Mouse (Mus musculus) heart, embryonic 12.5 days (tissue): ENCODE measurements at regions not wholly inside any gene's neighbourhood (a gene's known extent, or its start where the extent isn't known, plus 50 kb on each side); places are given as distances from the start of the nearest gene placed in this dataset.

ENCODE experiments used
- ATAC-seq: fragments of 200-750 bp; cut with Nextera tagmentation; 2 replicates; pipeline ENCODE4 v1.8.0; 2017; ENCODE audit warnings: moderate TSS enrichment, moderate library complexity; ENCODE audit not compliant: insufficient number of reproducible peaks, low FRiP score
- H3K27ac ChIP-seq: fragments of 300-500 bp; sonication (generic); 2 replicates; pipeline ENCODE4 v1.5.1; 2016; ENCODE audit warnings: mild to moderate bottlenecking, moderate library complexity; ENCODE audit not compliant: poor library complexity, severe bottlenecking
- H3K27me3 ChIP-seq: fragments of 300-500 bp; sonication (generic); replicated peaks from 2 replicates; pipeline ENCODE4 v1.6.1; 2016; ENCODE audit warnings: mild to moderate bottlenecking, moderate library complexity
- H3K36me3 ChIP-seq: fragments of 300-500 bp; sonication (generic); 2 replicates; pipeline ENCODE4 v1.6.1; 2016; ENCODE audit warnings: mild to moderate bottlenecking, moderate library complexity
- H3K4me1 ChIP-seq: fragments of 300-500 bp; sonication (generic); replicated peaks from 2 replicates; pipeline ENCODE4 v1.6.1; 2016; ENCODE audit warnings: mild to moderate bottlenecking
- H3K4me2 ChIP-seq: fragments of 300-500 bp; sonication (generic); 2 replicates; pipeline ENCODE4 v1.6.1; 2016; ENCODE audit warnings: mild to moderate bottlenecking, moderate library complexity
- H3K4me3 ChIP-seq: fragments of 300-500 bp; sonication (generic); 2 replicates; pipeline ENCODE4 v1.5.1; 2016; ENCODE audit warnings: mild to moderate bottlenecking
- H3K9ac ChIP-seq: fragments of 300-500 bp; sonication (generic); 2 replicates; pipeline ENCODE4 v1.6.1; 2016; ENCODE audit warnings: mild to moderate bottlenecking, moderate library complexity
- H3K9me3 ChIP-seq: fragments of 300-500 bp; sonication (generic); replicated peaks from 2 replicates; pipeline ENCODE4 v1.6.1; 2016; ENCODE audit warnings: mild to moderate bottlenecking, moderate library complexity
- WGBS: fragments of 180-500 bp; shearing (Covaris S2); methylation state at CpG from one replicate; pipeline ENCODE4 v1.1.7; 2016; 5-methylcytosine and 5-hydroxymethylcytosine counted together

- Histone ChIP-seq H3K36me3 (no peaks in the 10 kb centered on the region), H3K4me3 (no peak overlapping the region), H3K4me2 (no peak overlapping the region), H3K27me3 (no peaks in the 10 kb centered on the region), H3K27ac (no peak overlapping the region), H3K4me1 (no peaks in the 10 kb centered on the region), H3K9ac (no peak overlapping the region), H3K9me3 (no peaks in the 10 kb centered on the region)
- ATAC-seq = no peak
These were observed 71.9 kb upstream of the Tmem215 start for GRCm38 (mm10) chr4:40400089-40400488.

DNA sequence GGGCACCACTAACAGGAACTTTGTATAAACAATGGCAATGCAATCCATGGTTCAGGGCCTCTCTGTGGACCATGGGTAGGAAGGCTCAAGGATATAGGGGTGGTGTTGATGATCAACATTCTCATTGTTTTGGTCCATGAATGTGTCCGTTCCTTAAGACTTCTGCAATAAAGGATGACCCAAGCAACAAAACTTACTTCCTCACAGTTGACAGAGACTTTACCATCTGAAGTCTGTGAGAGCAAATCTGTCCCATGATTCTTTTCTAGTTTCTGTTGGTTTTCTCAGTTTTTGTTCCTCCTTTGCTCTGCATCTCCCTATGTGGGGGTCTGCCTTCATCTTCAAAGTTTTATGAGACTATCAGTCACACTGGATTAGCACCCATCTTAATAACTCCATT lies 81.8 kb upstream of the Tmem215 start:
- no peaks in the 10 kb centered on the region for H3K36me3 ChIP-seq
- no peak overlapping the region for H3K4me2 ChIP-seq
- no peaks in the 10 kb centered on the region for H3K4me1 ChIP-seq
- H3K9me3 ChIP-seq = no peaks in the 10 kb centered on the region
- no peaks in the 10 kb centered on the region for H3K27me3 ChIP-seq
- WGBS = 70% methylated on average over 1 of the region's 1 CpGs
- no peak overlapping the region for H3K27ac ChIP-seq
- H3K9ac ChIP-seq = no peak overlapping the region
- H3K4me3 ChIP-seq = no peak overlapping the region
- ATAC-seq = no peak

GRCm38 (mm10) chr4:40385284-40385683 lies 86.7 kb upstream of the Tmem215 start:
- H3K4me2 ChIP-seq = no peak overlapping the region
- ATAC-seq = no peak
- H3K4me3 ChIP-seq = no peak overlapping the region

GRCm38 (mm10) chr4:40384704-40385103 lies 87.3 kb upstream of the Tmem215 start:
- Histone ChIP-seq H3K36me3 (no peaks in the 10 kb centered on the region), H3K4me1 (no peaks in the 10 kb centered on the region), H3K27ac (no peak overlapping the region), H3K4me3 (no peak overlapping the region), H3K9me3 (no peaks in the 10 kb centered on the region), H3K9ac (no peak overlapping the region), H3K4me2 (no peak overlapping the region), H3K27me3 (no peaks in the 10 kb centered on the region)
- no peak for ATAC-seq
- WGBS = 82% methylated on average over 3 of the region's 3 CpGs

More at GRCm38 (mm10) chr4:40385284-40385683, 86.7 kb upstream of the Tmem215 start:
- 85% methylated on average over 9 of the region's 9 CpGs for WGBS
- H3K36me3 ChIP-seq = no peaks in the 10 kb centered on the region
- H3K27me3 ChIP-seq = no peaks in the 10 kb centered on the region
- H3K4me1 ChIP-seq = no peaks in the 10 kb centered on the region
- no peak overlapping the region for H3K27ac ChIP-seq
- H3K9ac ChIP-seq = no peak overlapping the region
- H3K9me3 ChIP-seq = no peaks in the 10 kb centered on the region

DNA sequence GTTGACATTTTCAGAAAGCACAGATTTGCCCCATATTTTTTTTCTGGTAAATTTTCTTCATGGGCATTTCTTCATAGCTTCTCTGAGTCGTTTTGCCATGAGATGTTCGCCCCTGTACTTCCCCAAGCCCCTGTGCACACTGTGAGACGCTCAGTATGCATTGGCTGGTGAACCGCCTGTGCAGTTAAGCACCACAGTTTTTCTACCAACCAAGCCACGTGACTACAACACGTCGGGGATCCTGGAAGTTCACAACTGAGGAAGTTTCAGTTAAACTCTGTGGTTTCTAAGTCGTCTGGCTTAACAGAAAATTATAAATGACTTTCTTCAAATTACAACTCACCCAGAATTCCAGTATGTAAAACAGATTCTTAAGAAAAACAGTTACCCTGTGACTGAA lies 91.7 kb upstream of the Tmem215 start:
- Histone ChIP-seq H3K4me3 (no peak overlapping the region), H3K9ac (no peak overlapping the region), H3K36me3 (no peaks in the 10 kb centered on the region), H3K9me3 (no peaks in the 10 kb centered on the region), H3K27ac (no peak overlapping the region), H3K4me1 (no peaks in the 10 kb centered on the region), H3K4me2 (no peak overlapping the region), H3K27me3 (no peaks in the 10 kb centered on the region; the same call in 1 of the 2 replicates)
- no peak for ATAC-seq
- WGBS = 72% methylated on average over 8 of the region's 8 CpGs

DNA sequence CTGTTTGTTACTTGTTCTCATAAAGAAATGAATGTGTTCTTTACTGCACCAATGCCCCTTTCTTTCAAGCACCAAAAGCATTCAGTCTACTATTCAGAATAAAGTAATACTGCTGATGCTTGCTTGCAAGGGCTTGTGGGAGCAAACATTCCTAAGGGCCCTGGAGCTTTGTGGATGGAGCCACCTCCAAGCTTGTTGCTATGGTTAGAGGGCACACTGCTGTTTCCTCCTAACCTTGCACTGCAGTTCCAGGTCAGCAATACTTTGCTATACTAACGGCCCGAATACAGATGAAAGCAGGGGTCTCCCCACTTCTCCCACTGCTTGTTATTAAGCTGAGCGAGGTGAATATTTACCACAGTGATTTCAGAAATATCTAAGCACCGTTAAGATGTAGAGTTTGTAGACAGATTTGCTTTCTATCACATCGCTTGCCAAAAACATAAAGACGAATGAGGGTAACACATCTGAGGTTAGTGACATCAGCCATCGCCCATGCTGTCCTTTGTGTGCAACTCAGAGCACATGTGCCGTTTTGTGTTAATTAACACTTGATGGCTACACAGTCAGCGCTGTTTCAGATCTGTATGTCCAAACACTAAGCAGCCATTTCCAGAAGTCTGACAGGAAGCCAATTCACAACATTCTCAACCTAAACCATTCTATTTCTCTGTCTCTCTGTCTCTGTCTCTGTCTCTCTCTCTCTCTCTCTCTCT lies 96.4 kb upstream of the Ndufb6 start:
- no peak for ATAC-seq
- WGBS = 79% methylated on average over 9 of the region's 9 CpGs
- Histone ChIP-seq H3K27ac (no peak overlapping the region), H3K4me1 (no peaks in the 10 kb centered on the region), H3K36me3 (no peaks in the 10 kb centered on the region), H3K27me3 (no peaks in the 10 kb centered on the region; the same call in 1 of the 2 replicates), H3K4me3 (no peak overlapping the region), H3K9me3 (no peaks in the 10 kb centered on the region), H3K4me2 (no peak overlapping the region), H3K9ac (no peak overlapping the region)

GRCm38 (mm10) chr4:40374213-40374612 lies 95.0 kb upstream of the Ndufb6 start:
- H3K4me2 ChIP-seq = no peak overlapping the region
- H3K9ac ChIP-seq = no peak overlapping the region
- no peaks in the 10 kb centered on the region for H3K4me1 ChIP-seq
- H3K27me3 ChIP-seq = no peaks in the 10 kb centered on the region; the same call in 1 of the 2 replicates
- H3K4me3 ChIP-seq = no peak overlapping the region
- no peaks in the 10 kb centered on the region for H3K9me3 ChIP-seq
- ATAC-seq = no peak
- no peak overlapping the region for H3K27ac ChIP-seq
- no peaks in the 10 kb centered on the region for H3K36me3 ChIP-seq
- 85% methylated on average over 2 of the region's 2 CpGs for WGBS

DNA sequence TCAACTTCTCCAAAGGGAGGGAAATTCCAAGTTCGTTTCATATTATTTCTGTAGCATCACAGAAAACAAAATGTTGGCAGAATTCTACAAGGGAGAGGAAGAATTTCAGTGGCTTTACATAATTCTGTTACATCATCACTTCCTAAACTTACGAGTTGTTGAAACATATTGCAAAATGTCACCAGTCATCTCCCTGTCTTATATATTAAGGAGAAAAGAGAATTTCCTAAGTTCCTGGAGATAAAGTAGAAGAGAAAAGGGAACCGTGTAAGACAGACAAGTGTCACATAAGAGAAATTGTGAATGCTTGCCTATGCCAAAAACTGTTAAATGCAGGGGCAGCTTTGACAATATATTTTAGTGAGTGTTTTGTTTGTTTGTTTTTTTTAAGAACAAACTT lies 85.1 kb upstream of the Ndufb6 start:
- WGBS = 56% methylated on average over 3 of the region's 3 CpGs
- H3K9ac ChIP-seq = no peak overlapping the region
- H3K4me2 ChIP-seq = no peak overlapping the region
- H3K4me3 ChIP-seq = no peak overlapping the region
- no peak for ATAC-seq
- no peaks in the 10 kb centered on the region for H3K4me1 ChIP-seq
- H3K9me3 ChIP-seq = peaks cover 5% of the 10 kb centered on the region; the same call in 1 of the 2 replicates
- no peaks in the 10 kb centered on the region for H3K36me3 ChIP-seq
- no peak overlapping the region for H3K27ac ChIP-seq
- no peaks in the 10 kb centered on the region for H3K27me3 ChIP-seq

DNA sequence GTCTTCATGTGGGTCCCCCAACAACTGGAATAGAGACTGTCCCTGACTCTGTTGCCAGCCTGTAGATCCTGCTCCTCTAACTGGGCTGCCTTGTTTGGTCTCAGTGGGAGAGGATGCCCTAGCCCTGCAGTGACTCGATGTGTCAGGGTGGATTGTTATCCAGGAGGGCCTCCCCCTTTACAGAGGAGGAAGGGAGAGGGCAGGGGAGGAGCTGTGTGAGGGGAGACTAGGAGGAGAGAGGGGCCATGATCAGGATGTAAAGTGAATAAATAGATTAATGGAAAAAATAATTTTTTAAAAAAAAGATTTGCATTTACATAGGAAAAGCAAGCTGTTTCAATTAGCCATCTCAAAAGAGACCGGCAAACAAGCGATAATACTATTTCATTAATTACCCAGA lies 80.1 kb upstream of the Ndufb6 start:
- no peaks in the 10 kb centered on the region for H3K4me1 ChIP-seq
- H3K4me3 ChIP-seq = no peak overlapping the region
- H3K27ac ChIP-seq = no peak overlapping the region
- H3K9me3 ChIP-seq = no peaks in the 10 kb centered on the region
- no peaks in the 10 kb centered on the region for H3K27me3 ChIP-seq
- H3K9ac ChIP-seq = no peak overlapping the region
- whole genome bisulfite sequencing = 66% methylated on average over 3 of the region's 3 CpGs
- no peak overlapping the region for H3K4me2 ChIP-seq
- no peaks in the 10 kb centered on the region for H3K36me3 ChIP-seq
- ATAC-seq = no peak

GRCm38 (mm10) chr4:40357088-40357853 lies 78.0 kb upstream of the Ndufb6 start:
- Histone ChIP-seq H3K4me1 (no peaks in the 10 kb centered on the region), H3K36me3 (no peaks in the 10 kb centered on the region), H3K4me3 (no peak overlapping the region), H3K9ac (no peak overlapping the region), H3K27ac (no peak overlapping the region), H3K9me3 (no peaks in the 10 kb centered on the region), H3K27me3 (no peaks in the 10 kb centered on the region), H3K4me2 (no peak overlapping the region)
- WGBS = 45% methylated on average over 7 of the region's 7 CpGs
- ATAC-seq = no peak

DNA sequence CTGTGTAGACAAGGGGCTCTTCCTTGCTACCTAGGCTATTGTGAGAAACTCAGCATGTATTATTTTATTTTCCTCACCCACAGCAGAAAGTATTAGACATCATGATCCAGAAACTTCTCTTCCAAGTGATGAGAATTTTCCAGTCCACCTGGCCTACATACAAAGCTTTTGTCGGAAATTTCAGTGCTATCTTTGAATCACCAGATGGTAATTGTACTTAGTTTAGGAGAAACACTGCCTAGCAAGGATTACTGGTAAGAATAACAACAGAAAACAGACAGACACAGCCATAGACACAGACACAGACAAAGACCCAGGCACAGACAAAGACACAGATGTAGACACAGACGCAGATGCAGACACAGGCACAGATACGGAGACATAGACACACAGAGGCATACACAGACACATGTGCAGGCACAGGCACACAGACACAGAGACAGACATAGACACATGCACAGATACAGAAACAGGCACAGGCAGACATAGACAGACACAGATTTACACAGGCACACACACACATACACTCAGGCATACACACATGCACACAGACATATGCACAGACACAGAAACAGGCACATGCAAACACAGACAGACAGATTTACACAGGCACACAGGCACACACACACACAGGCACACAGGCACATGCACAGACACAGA lies 76.7 kb upstream of the Ndufb6 start:
- no peak for ATAC-seq
- WGBS = 78% methylated on average over 3 of the region's 3 CpGs

More for the DNA sequence above, 76.7 kb upstream of the Ndufb6 start:
- no peak overlapping the region for H3K9ac ChIP-seq
- H3K4me3 ChIP-seq = no peak overlapping the region
- H3K27me3 ChIP-seq = no peaks in the 10 kb centered on the region
- no peak overlapping the region for H3K27ac ChIP-seq
- H3K4me2 ChIP-seq = no peak overlapping the region
- H3K9me3 ChIP-seq = no peaks in the 10 kb centered on the region
- no peaks in the 10 kb centered on the region for H3K4me1 ChIP-seq
- no peaks in the 10 kb centered on the region for H3K36me3 ChIP-seq
